Mouse (Mus musculus) MEL (cell line): ENCODE data around the gene Cntnap1. TPM values are rescaled to one million over a fixed set of nuclear protein-coding genes. Genes with fewer than 3 reads are reported as not detected.

Experiments used
- DNase-seq: peaks from one replicate; pipeline ENCODE4 v3.0.0; 2011; ENCODE audit warnings: low read depth, low spot score
- H3K27ac ChIP-seq: 2 replicates; pipeline ENCODE4 v1.5.1; 2012; ENCODE audit warnings: low read depth, mild to moderate bottlenecking, control low read depth, low read length, moderate library complexity; ENCODE audit not compliant: control insufficient read depth
- H3K27me3 ChIP-seq, 2 experiments: fragments of 150-350 bp in 1 of 2; sonication (generic) in 1 of 2; 2 replicates each; pipeline ENCODE4 v1.6.1; 2012; ENCODE audit warnings: low read length in 2 of 2, mild to moderate bottlenecking in 2 of 2, improper control_type of control experiment in 1 of 2, moderate library complexity in 1 of 2; ENCODE audit not compliant: insufficient read depth in 2 of 2, control insufficient read depth in 1 of 2
- H3K36me3 ChIP-seq, 2 experiments: 2 replicates each; pipeline ENCODE4 v1.6.1; 2012 to 2014; ENCODE audit warnings: low read length in 2 of 2, improper control_type of control experiment in 1 of 2, inconsistent platforms in 1 of 2, mild to moderate bottlenecking in 1 of 2; ENCODE audit not compliant: insufficient read depth in 2 of 2, control insufficient read depth in 1 of 2
- H3K4me1 ChIP-seq, 2 experiments: fragments of 150-350 bp in 1 of 2; sonication (generic) in 1 of 2; 2 replicates each; pipeline ENCODE4 v1.6.1; 2012; ENCODE audit warnings: low read length in 2 of 2, improper control_type of control experiment in 1 of 2, mild to moderate bottlenecking in 1 of 2; ENCODE audit not compliant: insufficient read depth in 2 of 2, control insufficient read depth in 1 of 2
- H3K4me3 ChIP-seq, 2 experiments: fragments of 150-350 bp in 1 of 2; sonication (generic) in 1 of 2; 2 replicates each; pipeline ENCODE4 v1.5.1; 2012; ENCODE audit warnings: low read depth in 2 of 2, low read length in 2 of 2, mild to moderate bottlenecking in 2 of 2, moderate library complexity in 2 of 2, control low read depth in 1 of 2, improper control_type of control experiment in 1 of 2; ENCODE audit not compliant: control insufficient read depth in 1 of 2, insufficient read depth in 1 of 2
- H3K79me2 ChIP-seq: 2 replicates; pipeline ENCODE4 v1.6.1; 2012; ENCODE audit warnings: mild to moderate bottlenecking, low read length, moderate library complexity; ENCODE audit not compliant: control insufficient read depth, poor library complexity, insufficient read depth
- H3K9ac ChIP-seq: 2 replicates; pipeline ENCODE4 v1.6.1; 2012; ENCODE audit warnings: low read depth, mild to moderate bottlenecking, control low read depth, low read length, moderate library complexity; ENCODE audit not compliant: control insufficient read depth, poor library complexity, severe bottlenecking
- H3K9me3 ChIP-seq: fragments of 150-350 bp; sonication (generic); replicated peaks from 2 replicates; pipeline ENCODE4 v1.6.1; 2012; ENCODE audit warnings: mild to moderate bottlenecking, low read length, improper control_type of control experiment, moderate library complexity; ENCODE audit not compliant: insufficient read depth
- CHD1 ChIP-seq: IDR thresholded peaks from 2 replicates; pipeline ENCODE4 v1.6.1; 2012; ENCODE audit warnings: low read depth, mild to moderate bottlenecking, inconsistent platforms, low read length, improper control_type of control experiment
- CHD2 ChIP-seq: IDR thresholded peaks from 2 replicates; pipeline ENCODE4 v1.6.1; 2011; ENCODE audit warnings: low read length, improper control_type of control experiment
- CTCF ChIP-seq, 3 experiments: IDR thresholded peaks in 2 of 3; conservative IDR thresholded peaks in 1 of 3; 2 replicates each; pipeline ENCODE4 v1.5.1; 2011 to 2012; ENCODE audit warnings: low read length in 3 of 3, low read depth in 2 of 3, mild to moderate bottlenecking in 2 of 3, improper control_type of control experiment in 1 of 3, inconsistent platforms in 1 of 3, mixed read lengths in 1 of 3, moderate library complexity in 1 of 3; ENCODE audit not compliant: control insufficient read depth in 1 of 3, insufficient read depth in 1 of 3, poor library complexity in 1 of 3, severe bottlenecking in 1 of 3
- EP300 ChIP-seq, 2 experiments: IDR thresholded peaks; 2 replicates each; pipeline ENCODE4 v1.6.1; 2011; ENCODE audit warnings: improper control_type of control experiment in 2 of 2, low read length in 2 of 2, low read depth in 1 of 2, mild to moderate bottlenecking in 1 of 2
- GATA1 ChIP-seq: IDR thresholded peaks from 2 replicates; pipeline ENCODE4 v1.6.1; 2011; ENCODE audit warnings: low read depth, low read length, improper control_type of control experiment
- JUND ChIP-seq: IDR thresholded peaks from 2 replicates; pipeline ENCODE4 v1.6.1; 2011; ENCODE audit warnings: low read depth, mild to moderate bottlenecking, improper control_type of control experiment, low read length
- KAT2A ChIP-seq: conservative IDR thresholded peaks from 2 replicates; pipeline ENCODE4 v1.6.1; 2012; ENCODE audit warnings: low read depth, low read length, improper control_type of control experiment, inconsistent platforms
- MAFK ChIP-seq: IDR thresholded peaks from 2 replicates; pipeline ENCODE4 v1.6.1; 2011; ENCODE audit warnings: low read depth, mild to moderate bottlenecking, low read length, improper control_type of control experiment, borderline replicate concordance
- MAX ChIP-seq: IDR thresholded peaks from 2 replicates; pipeline ENCODE4 v1.6.1; 2011; ENCODE audit warnings: low read length, improper control_type of control experiment
- MEF2A ChIP-seq: IDR thresholded peaks from 2 replicates; pipeline ENCODE4 v1.6.1; 2014; ENCODE audit warnings: low read depth, mild to moderate bottlenecking, inconsistent platforms, low read length, improper control_type of control experiment; ENCODE audit not compliant: poor library complexity, insufficient replicate concordance, severe bottlenecking; ENCODE audit errors: extremely low read depth
- MXI1 ChIP-seq: IDR thresholded peaks from 2 replicates; pipeline ENCODE4 v1.6.1; 2011; ENCODE audit warnings: mild to moderate bottlenecking, low read depth, low read length, improper control_type of control experiment
- MYB ChIP-seq: IDR thresholded peaks from 2 replicates; pipeline ENCODE4 v1.6.1; 2011; ENCODE audit warnings: mild to moderate bottlenecking, low read depth, low read length, improper control_type of control experiment
- MYC ChIP-seq: IDR thresholded peaks from 2 replicates; pipeline ENCODE4 v1.6.1; 2011; ENCODE audit warnings: low read depth, mild to moderate bottlenecking, low read length, improper control_type of control experiment, moderate library complexity
- NELFE ChIP-seq: IDR thresholded peaks from 2 replicates; pipeline ENCODE4 v1.6.1; 2011; ENCODE audit warnings: low read depth, low read length, improper control_type of control experiment
- NRF1 ChIP-seq: IDR thresholded peaks from 2 replicates; pipeline ENCODE4 v1.6.1; 2014; ENCODE audit warnings: low read depth, mild to moderate bottlenecking, inconsistent platforms, low read length, improper control_type of control experiment, moderate library complexity; ENCODE audit not compliant: poor library complexity, insufficient read depth, severe bottlenecking
- POLR2A ChIP-seq, 2 experiments: IDR thresholded peaks; 2 replicates each; pipeline ENCODE4 v1.6.1; 2011 to 2012; ENCODE audit warnings: low read length in 2 of 2, mild to moderate bottlenecking in 2 of 2, control low read depth in 1 of 2, improper control_type of control experiment in 1 of 2, low read depth in 1 of 2, moderate library complexity in 1 of 2; ENCODE audit not compliant: control insufficient read depth in 1 of 2, insufficient read depth in 1 of 2, poor library complexity in 1 of 2
- POLR2AphosphoS2 ChIP-seq: IDR thresholded peaks from 2 replicates; pipeline ENCODE4 v1.6.1; 2011; ENCODE audit warnings: low read length, improper control_type of control experiment
- POLR2AphosphoS5 ChIP-seq: IDR thresholded peaks from 2 replicates; pipeline ENCODE4 v1.6.1; 2012; ENCODE audit warnings: low read depth, borderline replicate concordance, mild to moderate bottlenecking, inconsistent platforms, low read length, moderate library complexity, mixed read lengths
- SIN3A ChIP-seq: IDR thresholded peaks from 2 replicates; pipeline ENCODE4 v1.6.1; 2012; ENCODE audit warnings: low read length, improper control_type of control experiment, inconsistent platforms
- SMC3 ChIP-seq: IDR thresholded peaks from 2 replicates; pipeline ENCODE4 v1.6.1; 2011; ENCODE audit warnings: low read depth, low read length, improper control_type of control experiment
- TAL1 ChIP-seq: IDR thresholded peaks from 2 replicates; pipeline ENCODE4 v1.6.1; 2012; ENCODE audit warnings: mild to moderate bottlenecking, inconsistent platforms, low read length, moderate library complexity, mixed read lengths
- UBTF ChIP-seq: IDR thresholded peaks from 2 replicates; pipeline ENCODE4 v1.6.1; 2012; ENCODE audit warnings: low read depth, mild to moderate bottlenecking, inconsistent platforms, low read length, improper control_type of control experiment, moderate library complexity, borderline replicate concordance; ENCODE audit not compliant: insufficient read depth
- USF2 ChIP-seq, 2 experiments: IDR thresholded peaks; 2 replicates each; pipeline ENCODE4 v1.6.1; 2011 to 2012; ENCODE audit warnings: improper control_type of control experiment in 2 of 2, low read length in 2 of 2, borderline replicate concordance in 1 of 2, inconsistent platforms in 1 of 2, low read depth in 1 of 2, mild to moderate bottlenecking in 1 of 2; ENCODE audit not compliant: insufficient read depth in 1 of 2
- ZC3H11A ChIP-seq: IDR thresholded peaks from 2 replicates; pipeline ENCODE4 v1.6.1; 2012; ENCODE audit warnings: low read depth, mild to moderate bottlenecking, inconsistent platforms, low read length, improper control_type of control experiment
- ZKSCAN1 ChIP-seq: IDR thresholded peaks from 2 replicates; pipeline ENCODE4 v1.6.1; 2012; ENCODE audit warnings: low read depth, mild to moderate bottlenecking, inconsistent platforms, low read length, improper control_type of control experiment, moderate library complexity
- ZMIZ1 ChIP-seq: IDR thresholded peaks from 2 replicates; pipeline ENCODE4 v1.6.1; 2012; ENCODE audit warnings: low read depth, mild to moderate bottlenecking, inconsistent platforms, low read length, improper control_type of control experiment, moderate library complexity
- ZNF384 ChIP-seq: IDR thresholded peaks from 2 replicates; pipeline ENCODE4 v1.6.1; 2012; ENCODE audit warnings: low read depth, mild to moderate bottlenecking, inconsistent platforms, low read length, improper control_type of control experiment
- polyA plus RNA-seq, 2 experiments: library from polyadenylated mRNA; stranded (reverse) in 1 of 2; unstranded in 1 of 2; fragments of >175 nt in 1 of 2; fragments of >200 nt in 1 of 2; gene quantifications; 2 replicates each; pipeline versions ENCODE4 v1.2.1 to v1.2.4; 2012; ENCODE audit warnings: low replicate concordance in 2 of 2, low read depth in 1 of 2; ENCODE audit not compliant: insufficient read length in 2 of 2, insufficient read depth in 1 of 2, missing spikeins in 1 of 2
- total RNA-seq: library from RNA; depleted of rRNA; stranded (reverse); fragments of 300-350 nt; gene quantifications from 2 replicates; pipeline ENCODE4 v1.2.3, GENCODE M21; 2012

Gene Cntnap1
- total and polyA plus RNA-seq, 3 experiments: 0.01 TPM; not detected in 2

- no peaks in the 10 kb centered on the region for H3K36me3 ChIP-seq
- H3K4me3 ChIP-seq: no peak overlapping the region
- no peaks in the 10 kb centered on the region for H3K79me2 ChIP-seq
- no peaks in the 10 kb centered on the region for H3K27me3 ChIP-seq
- no peak overlapping the region for H3K27ac ChIP-seq
- no peak overlapping the region for H3K9ac ChIP-seq
- no peaks in the 10 kb centered on the region for H3K4me1 ChIP-seq
- TF ChIP-seq TAL1 (no peak), MAFK (no peak), NRF1 (no peak), JUND (no peak), ZKSCAN1 (no peak), POLR2A (IDR thresholded peaks at IDR 0.05; ENCODE audit: control insufficient read depth in 1 of 2, insufficient read depth in 1 of 2, low read depth in 1 of 2, low read length in 2 of 2, poor library complexity in 1 of 2) (no peak), MXI1 (no peak), EP300 (IDR thresholded peaks at IDR 0.05; ENCODE audit: low read depth in 1 of 2, low read length in 2 of 2) (no peak), NELFE (no peak), MAX (no peak), USF2 (IDR thresholded peaks at IDR 0.05; ENCODE audit: borderline replicate concordance in 1 of 2, insufficient read depth in 1 of 2, low read depth in 1 of 2, low read length in 2 of 2) (no peak), GATA1 (no peak), SIN3A (no peak), SMC3 (no peak), POLR2AphosphoS5 (no peak), CHD1 (no peak), KAT2A (no peak), POLR2AphosphoS2 (no peak)
- H3K9me3 ChIP-seq: no peaks in the 10 kb centered on the region
- DNase-seq: no peak
Observed at GRCm38 (mm10) chr11:101179306-101179705, 9.0 kb downstream of the Cntnap1 start.

DNA sequence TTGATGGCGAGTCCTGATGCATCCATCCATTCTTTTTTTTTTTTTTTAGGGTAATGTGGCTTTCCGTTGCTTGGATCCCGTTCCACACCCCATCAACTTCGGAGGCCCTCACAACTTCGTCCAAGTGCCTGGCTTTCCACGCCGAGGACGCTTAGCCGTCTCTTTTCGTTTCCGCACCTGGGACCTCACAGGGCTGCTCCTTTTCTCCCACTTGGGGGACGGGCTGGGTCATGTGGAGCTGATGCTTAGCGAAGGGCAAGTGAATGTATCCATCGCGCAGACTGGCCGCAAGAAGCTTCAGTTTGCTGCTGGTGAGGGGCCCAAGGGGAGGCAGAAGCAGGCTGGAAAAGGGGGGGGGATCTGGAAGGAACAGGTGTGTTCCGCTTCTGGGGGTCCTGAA lies 9.9 kb downstream of the Cntnap1 start:
- Histone ChIP-seq H3K4me1 (no peaks in the 10 kb centered on the region), H3K27ac (no peak overlapping the region), H3K36me3 (no peaks in the 10 kb centered on the region), H3K79me2 (no peaks in the 10 kb centered on the region), H3K27me3 (no peaks in the 10 kb centered on the region), H3K4me3 (no peak overlapping the region), H3K9me3 (no peaks in the 10 kb centered on the region), H3K9ac (no peak overlapping the region)
- TF ChIP-seq UBTF (no peak), MYB (no peak), MXI1 (no peak), USF2 (IDR thresholded peaks at IDR 0.05; ENCODE audit: borderline replicate concordance in 1 of 2, insufficient read depth in 1 of 2, low read depth in 1 of 2, low read length in 2 of 2) (no peak), POLR2A (IDR thresholded peaks at IDR 0.05; ENCODE audit: control insufficient read depth in 1 of 2, insufficient read depth in 1 of 2, low read depth in 1 of 2, low read length in 2 of 2, poor library complexity in 1 of 2) (no peak), MAFK (no peak), CHD2 (no peak), POLR2AphosphoS5 (no peak), MEF2A (no peak), CTCF (IDR thresholded peaks at IDR 0.05 in 2 of 3, conservative IDR thresholded peaks at IDR 0.05 in 1 of 3; ENCODE audit: control insufficient read depth in 1 of 3, insufficient read depth in 1 of 3, low read depth in 2 of 3, low read length in 3 of 3, poor library complexity in 1 of 3, severe bottlenecking in 1 of 3) (no peak), TAL1 (no peak), ZKSCAN1 (no peak), MYC (no peak), MAX (no peak), ZMIZ1 (no peak), ZNF384 (no peak), ZC3H11A (no peak), GATA1 (no peak), JUND (no peak)
- no peak for DNase-seq
